Mouse (Mus musculus): Measurements from ENCODE around the gene Hectd4.

GRCm38 (mm10) chr5:121333976-121334375, 114.0 kb downstream of the Hectd4 start:
- TF ChIP-seq CTCF (IDR thresholded peaks at IDR 0.05; ENCODE audit: low read depth, low read length) (no peak), POLR2A (IDR thresholded peaks at IDR 0.05; ENCODE audit: borderline replicate concordance, low read depth, low read length) (no peak)

All from bone marrow macrophage, adult 2 months (primary cell).